Mouse (Mus musculus): ENCODE data around the gene Epb41. TPM values are rescaled to one million over a fixed set of nuclear protein-coding genes. Genes with fewer than 3 reads are reported as not detected.

Epb41 gene
- polyA plus RNA-seq (2012; fragmentation: generic; extraction: Trizol): 7.1 TPM
- long read RNA-seq, experiment 1, partial matches to known transcripts: 1 of 5 reads
- long read RNA-seq, experiment 1, other reads (novel, unspliced or antisense): 4 of 5 reads
- long read RNA-seq, experiment 2, full-length matches to known transcripts: 25 of 44 reads
- long read RNA-seq, experiment 2, partial matches to known transcripts: 5 of 44 reads
- long read RNA-seq, experiment 2, other reads (novel, unspliced or antisense): 14 of 44 reads

- peak; percentile 62 for TF ChIP-seq CEBPB (IDR thresholded peaks at IDR 0.05; ENCODE audit: low read depth)
- peak; percentile 93 for TF ChIP-seq MAX (IDR thresholded peaks at IDR 0.05)
- TF ChIP-seq CTCF (IDR thresholded peaks at IDR 0.05; ENCODE audit: control insufficient read depth, insufficient read depth, insufficient read length): no peak
- TF ChIP-seq USF1 (IDR thresholded peaks at IDR 0.05; ENCODE audit: low read depth): peak; percentile 73
- TF ChIP-seq MYOG (IDR thresholded peaks at IDR 0.05; ENCODE audit: control insufficient read depth, extremely low read depth, insufficient read length): no peak
- TF ChIP-seq MYOD1 (IDR thresholded peaks at IDR 0.05; ENCODE audit: control insufficient read depth, insufficient read length, low read depth): no peak
- no peak for TF ChIP-seq FOSL1 (IDR thresholded peaks at IDR 0.05; ENCODE audit: insufficient read depth, low read length, poor library complexity, severe bottlenecking)
- no peaks in the 10 kb centered on the region for H3K36me3 ChIP-seq (ENCODE audit: control insufficient read depth, insufficient read depth)
- no peaks in the 10 kb centered on the region for H3K79me2 ChIP-seq (ENCODE audit: control insufficient read depth, insufficient read depth)
- H3K27me3 ChIP-seq (ENCODE audit: control insufficient read depth, insufficient read depth, insufficient read length): no peaks in the 10 kb centered on the region
- peaks cover 2% of the 10 kb centered on the region for H3K79me3 ChIP-seq (ENCODE audit: low read depth)
- peak within 1 kb of the TSS; percentile 64 for H3ac ChIP-seq (ENCODE audit: control insufficient read depth, insufficient read length, low read depth)
- H3K4me3 ChIP-seq (ENCODE audit: insufficient read depth, poor library complexity, severe bottlenecking): peak within 1 kb of the TSS; percentile 64
These were observed at the start of gene Epb41 for GRCm38 (mm10) chr4:132074933-132075769. TSS of gene Epb41 (minus strand) at chr4:132075321.

- H3K79me2 ChIP-seq (ENCODE audit: control insufficient read depth, insufficient read depth): no peaks in the 10 kb centered on the region
- H3K27me3 ChIP-seq (ENCODE audit: control insufficient read depth, insufficient read depth, insufficient read length): peaks cover 23% of the 10 kb centered on the region
- H3ac ChIP-seq (ENCODE audit: control insufficient read depth, insufficient read length, low read depth): no peak overlapping the region
- no peak overlapping the region for H3K4me3 ChIP-seq (ENCODE audit: insufficient read depth, poor library complexity, severe bottlenecking)
- TF ChIP-seq MYOG (IDR thresholded peaks at IDR 0.05; ENCODE audit: control insufficient read depth, extremely low read depth, insufficient read length): no peak
- no peak for TF ChIP-seq MYOD1 (IDR thresholded peaks at IDR 0.05; ENCODE audit: control insufficient read depth, insufficient read length, low read depth)
- TF ChIP-seq CTCF (IDR thresholded peaks at IDR 0.05; ENCODE audit: control insufficient read depth, insufficient read depth, insufficient read length): no peak
- no peak for TF ChIP-seq USF1 (IDR thresholded peaks at IDR 0.05; ENCODE audit: low read depth)
- no peak for TF ChIP-seq MAX (IDR thresholded peaks at IDR 0.05)
- TF ChIP-seq CEBPB (IDR thresholded peaks at IDR 0.05; ENCODE audit: low read depth): no peak
- TF ChIP-seq FOSL1 (IDR thresholded peaks at IDR 0.05; ENCODE audit: insufficient read depth, low read length, poor library complexity, severe bottlenecking): no peak
- H3K36me3 ChIP-seq (ENCODE audit: control insufficient read depth, insufficient read depth): no peaks in the 10 kb centered on the region
- no peaks in the 10 kb centered on the region for H3K79me3 ChIP-seq (ENCODE audit: low read depth)
These were observed 48.0 kb upstream of the Epb41 start for GRCm38 (mm10) chr4:132123166-132123565.

GRCm38 (mm10) chr4:132121674-132122073 is 46.6 kb upstream of the Epb41 start:
- no peak overlapping the region for H3ac ChIP-seq (ENCODE audit: control insufficient read depth, insufficient read length, low read depth)
- TF ChIP-seq FOSL1 (IDR thresholded peaks at IDR 0.05; ENCODE audit: insufficient read depth, low read length, poor library complexity, severe bottlenecking) (no peak), MYOG (IDR thresholded peaks at IDR 0.05; ENCODE audit: control insufficient read depth, extremely low read depth, insufficient read length) (no peak), USF1 (IDR thresholded peaks at IDR 0.05; ENCODE audit: low read depth) (no peak), CTCF (IDR thresholded peaks at IDR 0.05; ENCODE audit: control insufficient read depth, insufficient read depth, insufficient read length) (no peak), CEBPB (IDR thresholded peaks at IDR 0.05; ENCODE audit: low read depth) (no peak), MAX (IDR thresholded peaks at IDR 0.05) (no peak), MYOD1 (IDR thresholded peaks at IDR 0.05; ENCODE audit: control insufficient read depth, insufficient read length, low read depth) (no peak)
- peaks cover 34% of the 10 kb centered on the region for H3K27me3 ChIP-seq (ENCODE audit: control insufficient read depth, insufficient read depth, insufficient read length)
- H3K36me3 ChIP-seq (ENCODE audit: control insufficient read depth, insufficient read depth): no peaks in the 10 kb centered on the region
- H3K79me3 ChIP-seq (ENCODE audit: low read depth): no peaks in the 10 kb centered on the region
- no peak overlapping the region for H3K4me3 ChIP-seq (ENCODE audit: insufficient read depth, poor library complexity, severe bottlenecking)
- H3K79me2 ChIP-seq (ENCODE audit: control insufficient read depth, insufficient read depth): no peaks in the 10 kb centered on the region

- H3K36me3 ChIP-seq (ENCODE audit: control insufficient read depth, insufficient read depth): no peaks in the 10 kb centered on the region
- H3K79me2 ChIP-seq (ENCODE audit: control insufficient read depth, insufficient read depth): no peaks in the 10 kb centered on the region
- no peak for TF ChIP-seq FOSL1 (IDR thresholded peaks at IDR 0.05; ENCODE audit: insufficient read depth, low read length, poor library complexity, severe bottlenecking)
- no peak for TF ChIP-seq MYOG (IDR thresholded peaks at IDR 0.05; ENCODE audit: control insufficient read depth, extremely low read depth, insufficient read length)
- TF ChIP-seq USF1 (IDR thresholded peaks at IDR 0.05; ENCODE audit: low read depth): no peak
- no peak for TF ChIP-seq CEBPB (IDR thresholded peaks at IDR 0.05; ENCODE audit: low read depth)
- no peak for TF ChIP-seq MYOD1 (IDR thresholded peaks at IDR 0.05; ENCODE audit: control insufficient read depth, insufficient read length, low read depth)
- TF ChIP-seq CTCF (IDR thresholded peaks at IDR 0.05; ENCODE audit: control insufficient read depth, insufficient read depth, insufficient read length): no peak
- TF ChIP-seq MAX (IDR thresholded peaks at IDR 0.05): no peak
- H3ac ChIP-seq (ENCODE audit: control insufficient read depth, insufficient read length, low read depth): no peak overlapping the region
- no peak overlapping the region for H3K4me3 ChIP-seq (ENCODE audit: insufficient read depth, poor library complexity, severe bottlenecking)
- H3K27me3 ChIP-seq (ENCODE audit: control insufficient read depth, insufficient read depth, insufficient read length): peaks cover 45% of the 10 kb centered on the region
- no peaks in the 10 kb centered on the region for H3K79me3 ChIP-seq (ENCODE audit: low read depth)
These were observed 44.4 kb upstream of the Epb41 start for GRCm38 (mm10) chr4:132119566-132119965.

- Histone ChIP-seq H3K4me3 (ENCODE audit: insufficient read depth, poor library complexity, severe bottlenecking) (no peak overlapping the region), H3K79me3 (ENCODE audit: low read depth) (no peaks in the 10 kb centered on the region), H3ac (ENCODE audit: control insufficient read depth, insufficient read length, low read depth) (no peak overlapping the region), H3K79me2 (ENCODE audit: control insufficient read depth, insufficient read depth) (no peaks in the 10 kb centered on the region), H3K36me3 (ENCODE audit: control insufficient read depth, insufficient read depth) (no peaks in the 10 kb centered on the region), H3K27me3 (ENCODE audit: control insufficient read depth, insufficient read depth, insufficient read length) (peaks cover 61% of the 10 kb centered on the region)
- TF ChIP-seq MYOD1 (IDR thresholded peaks at IDR 0.05; ENCODE audit: control insufficient read depth, insufficient read length, low read depth) (no peak), FOSL1 (IDR thresholded peaks at IDR 0.05; ENCODE audit: insufficient read depth, low read length, poor library complexity, severe bottlenecking) (no peak)
These were observed 41.2 kb upstream of the Epb41 start for GRCm38 (mm10) chr4:132116315-132116714.

Data from C2C12 (cell line).